Mouse (Mus musculus): Measurements from ENCODE around the gene Cysltr2.

Cysltr2 gene

DNA sequence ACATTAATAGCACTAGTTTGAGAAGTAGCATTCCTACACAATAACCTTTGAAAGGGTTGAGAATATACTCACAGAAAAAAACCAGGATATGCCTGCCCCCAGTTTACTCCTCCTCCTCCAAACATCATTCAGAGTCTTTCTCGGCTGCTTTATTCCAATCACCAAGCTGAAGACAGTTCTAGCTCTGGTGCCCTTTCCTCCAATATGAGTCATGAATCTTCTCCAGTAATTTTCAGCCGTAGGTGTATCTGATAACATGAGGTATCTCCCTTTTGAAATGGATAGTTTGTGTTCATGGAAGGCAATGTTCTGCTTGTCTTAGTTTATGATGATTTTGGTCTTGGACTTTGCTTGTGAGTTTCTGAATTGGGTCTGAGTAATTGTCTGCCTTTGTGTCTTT, 62.9 kb downstream of the Cysltr2 start:
- DNase-seq (ENCODE audit: low read depth, low spot score), result no peak

DNA sequence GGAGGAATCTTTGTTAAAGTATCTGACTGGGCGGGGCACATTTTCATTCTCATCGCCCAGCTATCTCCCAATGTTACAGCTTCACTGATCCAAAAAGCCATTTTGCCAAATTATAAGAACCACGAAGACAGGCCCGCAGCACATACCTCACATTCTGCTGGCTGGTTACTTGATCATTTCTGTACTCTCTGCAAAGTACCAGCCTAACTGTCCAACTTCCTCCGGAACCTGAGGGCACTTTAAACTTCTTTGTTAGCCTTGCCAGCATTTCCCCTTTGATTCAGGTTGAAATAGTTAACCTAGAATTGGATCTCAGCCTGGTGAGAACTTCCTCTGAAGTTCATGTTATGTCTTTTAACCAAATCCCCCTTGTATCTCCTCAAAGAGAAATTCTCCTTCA, 63.8 kb downstream of the Cysltr2 start:
- DNase-seq (ENCODE audit: low read depth, low spot score), result no peak

DNA sequence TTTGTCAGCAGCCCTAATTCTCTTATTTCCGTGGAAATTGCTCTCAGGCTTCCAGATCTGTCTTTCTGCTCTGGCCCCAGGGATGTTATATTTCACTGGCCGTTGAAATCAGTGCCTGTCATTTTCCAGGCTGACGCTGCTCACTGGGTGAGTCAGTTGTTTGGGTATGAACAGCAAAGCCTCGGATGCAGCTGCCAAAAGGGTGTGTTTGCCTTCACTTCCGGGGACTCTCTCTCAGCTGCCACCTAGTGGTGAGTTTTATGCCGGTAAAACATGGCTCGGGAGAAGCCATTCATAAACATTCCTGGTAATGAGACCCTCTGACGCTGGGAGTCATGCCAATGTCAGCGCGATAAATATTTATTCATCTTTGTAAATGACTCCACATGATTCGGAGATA, 65.5 kb downstream of the Cysltr2 start:
- peak; percentile 80 for DNase-seq (ENCODE audit: low read depth, low spot score)

DNA sequence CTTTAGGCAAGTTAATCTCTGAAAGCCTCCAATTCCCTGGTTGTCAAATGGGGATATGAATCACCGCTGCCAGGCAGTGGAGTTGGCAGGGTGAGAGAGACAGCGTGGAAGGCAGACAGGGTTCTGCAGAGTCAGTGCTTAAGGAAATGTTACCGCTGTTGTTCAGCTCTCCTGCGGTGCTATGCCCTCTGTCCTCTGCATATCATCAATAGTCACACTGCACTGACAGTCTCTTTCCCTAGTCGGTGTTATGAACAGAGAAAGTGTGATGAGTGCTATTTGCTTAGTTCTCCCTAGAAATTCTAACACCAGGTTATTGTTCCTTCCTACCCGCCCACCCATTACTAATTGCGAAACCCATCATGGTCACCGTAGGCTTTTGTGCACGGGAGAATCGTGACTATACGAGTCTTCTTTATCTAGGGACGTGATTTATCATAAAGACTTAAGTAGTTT, 65.9 kb downstream of the Cysltr2 start:
- no peak for DNase-seq (ENCODE audit: low read depth, low spot score)

DNA sequence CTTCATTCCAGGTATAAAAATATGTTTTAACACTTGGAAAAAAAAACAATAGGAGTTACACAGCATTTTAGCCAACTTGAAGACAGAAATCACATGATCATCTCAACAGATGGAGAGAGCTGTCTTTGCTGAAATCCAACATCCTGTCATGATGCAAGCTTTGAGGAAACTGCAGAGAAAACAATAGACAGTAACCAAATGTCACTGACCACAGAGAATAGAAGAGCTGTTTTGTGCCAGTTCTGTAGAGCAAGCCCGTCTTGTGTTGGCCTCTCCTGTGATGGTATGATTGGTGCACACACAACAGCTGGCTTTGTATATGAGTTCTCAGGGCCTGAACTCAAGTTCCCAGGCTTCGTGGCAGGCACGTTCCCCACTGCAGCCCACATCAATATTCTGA, 68.2 kb downstream of the Cysltr2 start:
- DNase-seq (ENCODE audit: low read depth, low spot score), result no peak

DNA sequence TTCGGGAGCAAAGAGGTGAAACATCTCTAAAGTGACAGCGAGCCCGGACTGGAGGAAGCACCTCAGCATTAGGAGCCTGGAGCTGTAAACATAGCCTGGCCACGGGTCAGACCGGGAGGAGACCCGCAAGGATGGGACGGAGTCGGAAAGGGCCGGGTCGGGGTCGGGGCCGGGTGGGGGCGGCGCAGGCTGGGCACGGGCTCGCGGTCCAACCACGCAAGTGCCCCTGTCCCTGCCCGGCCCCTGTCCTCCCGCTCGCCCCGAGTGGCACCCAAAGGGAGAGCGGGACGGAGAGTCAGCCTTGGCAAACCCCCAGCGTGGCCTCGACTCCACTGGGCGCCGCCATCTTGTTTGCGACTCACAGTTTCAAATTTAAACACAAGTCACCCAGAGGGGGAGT, 68.8 kb downstream of the Cysltr2 start:
- DNase-seq (ENCODE audit: low read depth, low spot score), result no peak

DNA sequence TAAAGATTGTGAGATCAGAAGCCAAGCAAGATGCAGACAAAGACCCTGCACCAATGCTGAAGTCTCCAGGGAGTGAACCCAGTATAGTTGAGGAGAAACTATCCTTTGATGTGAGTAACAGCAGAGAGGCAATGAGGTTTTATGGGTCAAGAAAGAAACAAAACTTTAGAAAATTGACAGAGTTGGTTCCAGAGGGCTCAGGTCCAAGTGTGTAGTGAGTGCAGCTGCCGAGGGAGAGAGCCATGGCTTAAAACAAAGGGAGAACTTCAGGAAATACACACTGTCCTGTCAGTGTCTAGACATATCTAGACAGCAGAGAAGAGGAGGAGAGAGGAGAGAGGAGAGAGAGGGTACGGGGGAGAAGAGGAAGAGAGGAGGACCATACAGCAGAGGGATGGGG, 72.8 kb downstream of the Cysltr2 start:
- DNase-seq (ENCODE audit: low read depth, low spot score), result no peak
